Mouse (Mus musculus): ENCODE results near the gene Fgf4. TPM values are rescaled to one million over a fixed set of nuclear protein-coding genes. Genes with fewer than 3 reads are reported as not detected.

The Fgf4 gene
- polyA plus RNA-seq, 1 experiment from 2014 or later = not detected

Other genes starting within 250 kb of the Fgf4 start
- gene Ano1, start 95.4 kb upstream of the Fgf4 start, polyA plus RNA-seq (2015; fragmentation: Nextera tagmentation; extraction: Ambion mirVana) = 5.0 and 5.9 TPM in 2 replicates
- 13.6 and 30.2 TPM in 2 replicates for gene Fgf3, start 9.3 kb upstream of the Fgf4 start, polyA plus RNA-seq (2015; fragmentation: Nextera tagmentation; extraction: Ambion mirVana)
- gene Fgf15, start 49.2 kb downstream of the Fgf4 start, polyA plus RNA-seq (2015; fragmentation: Nextera tagmentation; extraction: Ambion mirVana) = 40.1 and 66.5 TPM in 2 replicates
- gene LTO1, start 67.7 kb downstream of the Fgf4 start, polyA plus RNA-seq (2015; fragmentation: Nextera tagmentation; extraction: Ambion mirVana) = 33.8 and 38.4 TPM in 2 replicates
- gene Ccnd1, start 92.6 kb downstream of the Fgf4 start, polyA plus RNA-seq (2015; fragmentation: Nextera tagmentation; extraction: Ambion mirVana) = 51.2 and 54.9 TPM in 2 replicates

All from hindbrain, embryonic 13.5 days (tissue).